Mouse (Mus musculus) hindbrain, embryonic 13.5 days (tissue): ENCODE measurements around the gene Otud7b. TPM values are rescaled to one million over a fixed set of nuclear protein-coding genes. Genes with fewer than 3 reads are reported as not detected.

Experiments
- ATAC-seq: fragments of 200-750 bp; cut with Nextera tagmentation; 2 replicates; pipeline ENCODE4 v1.8.0; 2017; ENCODE audit warnings: moderate TSS enrichment; ENCODE audit not compliant: low FRiP score
- H3K27ac ChIP-seq: fragments of 300-500 bp; sonication (generic); 2 replicates; pipeline ENCODE4 v1.5.1; 2015; ENCODE audit warnings: inconsistent platforms, mild to moderate bottlenecking, moderate library complexity
- H3K27me3 ChIP-seq: fragments of 300-500 bp; sonication (generic); 2 replicates; pipeline ENCODE4 v1.6.1; 2015; ENCODE audit warnings: mild to moderate bottlenecking, inconsistent platforms
- H3K36me3 ChIP-seq: fragments of 300-500 bp; sonication (generic); 2 replicates; pipeline ENCODE4 v1.6.1; 2015; ENCODE audit warnings: mild to moderate bottlenecking, inconsistent platforms
- H3K4me1 ChIP-seq: fragments of 300-500 bp; sonication (generic); replicated peaks from 2 replicates; pipeline ENCODE4 v1.6.1; 2015; ENCODE audit warnings: inconsistent platforms
- H3K4me2 ChIP-seq: fragments of 300-500 bp; sonication (generic); 2 replicates; pipeline ENCODE4 v1.6.1; 2015; ENCODE audit warnings: inconsistent platforms, mild to moderate bottlenecking, moderate library complexity
- H3K4me3 ChIP-seq: fragments of 300-500 bp; sonication (generic); 2 replicates; pipeline ENCODE4 v1.5.1; 2015; ENCODE audit warnings: mild to moderate bottlenecking, inconsistent platforms
- H3K9ac ChIP-seq: fragments of 300-500 bp; sonication (generic); 2 replicates; pipeline ENCODE4 v1.6.1; 2015; ENCODE audit warnings: mild to moderate bottlenecking, inconsistent platforms
- H3K9me3 ChIP-seq: fragments of 300-500 bp; sonication (generic); 2 replicates; pipeline ENCODE4 v1.6.1; 2016; ENCODE audit warnings: inconsistent platforms
- WGBS: fragments of 180-500 bp; shearing (Covaris S2); methylation state at CpG from one replicate; pipeline ENCODE4 v1.1.7; 2015; 5-methylcytosine and 5-hydroxymethylcytosine counted together
- polyA plus RNA-seq: library from polyadenylated mRNA; unstranded; fragments of >200 nt; fragmentation: Nextera tagmentation; extraction: Ambion mirVana; gene quantifications from 2 replicates; pipeline ENCODE4 v1.2.1, GENCODE M21; 2015

Otud7b gene
- polyA plus RNA-seq, 1 experiment from 2014 or later: 13.6 TPM

DNA sequence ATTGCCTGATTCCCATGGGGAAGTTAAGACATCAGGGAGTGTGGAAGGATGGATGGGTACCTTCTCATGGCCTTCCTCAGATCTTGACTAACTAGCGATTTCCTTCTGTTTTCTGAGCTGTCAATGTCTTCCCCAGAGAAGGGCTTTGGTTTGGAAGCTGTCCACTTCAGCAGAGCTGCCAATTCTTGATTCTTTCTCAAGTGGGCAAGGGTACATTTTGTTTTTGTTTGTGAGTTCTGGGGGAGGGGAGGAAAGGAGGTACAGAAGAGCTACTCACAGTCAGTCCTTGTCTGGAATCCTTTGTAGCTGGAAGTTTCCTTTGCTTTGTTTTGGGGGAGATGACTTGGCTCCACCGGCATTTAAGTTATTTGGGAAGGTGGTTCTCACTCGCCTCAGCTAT is 8.9 kb downstream of the Otud7b start:
- Histone ChIP-seq H3K9ac (no peak overlapping the region), H3K4me1 (peaks cover 3% of the 10 kb centered on the region; the same call in 1 of the 2 replicates), H3K4me3 (no peak overlapping the region), H3K9me3 (no peaks in the 10 kb centered on the region), H3K36me3 (no peaks in the 10 kb centered on the region), H3K27me3 (no peaks in the 10 kb centered on the region), H3K27ac (no peak overlapping the region), H3K4me2 (no peak overlapping the region)
- 60% methylated on average over 3 of the region's 3 CpGs for WGBS
- no peak for ATAC-seq

DNA sequence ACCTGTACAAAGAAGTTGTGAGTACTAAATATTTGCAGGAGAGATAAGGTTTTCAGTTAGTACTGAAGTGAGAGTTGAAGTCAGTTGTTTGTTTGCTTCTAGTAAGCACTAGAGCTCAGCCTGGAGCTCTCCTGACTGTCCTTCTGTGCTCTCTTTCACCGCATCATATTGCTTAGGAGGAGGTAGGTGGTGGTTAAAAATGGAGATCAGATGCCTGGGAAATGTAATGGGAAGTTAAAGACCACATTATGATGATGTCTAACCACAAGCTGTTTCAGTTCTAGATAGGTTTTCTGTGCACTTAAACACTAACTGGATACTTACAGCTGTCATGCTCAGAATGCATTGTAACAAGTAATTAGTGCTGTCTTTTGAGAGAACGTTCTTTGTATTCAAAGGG is 13.8 kb downstream of the Otud7b start:
- WGBS: 85% methylated on average over 2 of the region's 2 CpGs
- Histone ChIP-seq H3K36me3 (no peaks in the 10 kb centered on the region), H3K27me3 (no peaks in the 10 kb centered on the region), H3K4me1 (no peaks in the 10 kb centered on the region), H3K4me2 (no peak overlapping the region), H3K9me3 (no peaks in the 10 kb centered on the region), H3K9ac (no peak overlapping the region), H3K27ac (no peak overlapping the region), H3K4me3 (no peak overlapping the region)
- ATAC-seq: no peak

DNA sequence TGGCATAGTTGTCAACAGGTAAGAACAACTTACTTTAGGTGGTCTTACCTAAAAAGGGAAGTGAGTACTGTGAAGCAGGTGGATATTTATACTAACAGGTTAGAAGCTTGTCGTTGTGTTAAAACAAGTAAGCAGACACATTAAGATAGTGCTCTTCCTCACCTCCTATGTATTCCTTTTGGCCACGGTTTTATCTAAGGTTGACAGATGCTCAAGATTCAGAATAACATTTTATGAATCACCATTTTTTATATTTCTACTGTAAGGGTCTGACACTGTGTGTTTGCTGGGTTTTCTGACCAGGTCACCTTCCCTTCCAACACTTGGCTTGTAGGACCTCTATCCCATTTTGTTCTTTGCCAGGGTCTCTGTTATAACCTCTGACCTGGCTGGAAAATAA is 14.4 kb downstream of the Otud7b start:
- H3K4me2 ChIP-seq: no peak overlapping the region
- H3K9ac ChIP-seq: no peak overlapping the region
- no peak overlapping the region for H3K4me3 ChIP-seq
- 94% methylated on average over 2 of the region's 2 CpGs for WGBS
- H3K4me1 ChIP-seq: no peaks in the 10 kb centered on the region
- H3K9me3 ChIP-seq: no peaks in the 10 kb centered on the region
- no peaks in the 10 kb centered on the region for H3K27me3 ChIP-seq
- H3K27ac ChIP-seq: no peak overlapping the region
- no peaks in the 10 kb centered on the region for H3K36me3 ChIP-seq
- ATAC-seq: no peak

DNA sequence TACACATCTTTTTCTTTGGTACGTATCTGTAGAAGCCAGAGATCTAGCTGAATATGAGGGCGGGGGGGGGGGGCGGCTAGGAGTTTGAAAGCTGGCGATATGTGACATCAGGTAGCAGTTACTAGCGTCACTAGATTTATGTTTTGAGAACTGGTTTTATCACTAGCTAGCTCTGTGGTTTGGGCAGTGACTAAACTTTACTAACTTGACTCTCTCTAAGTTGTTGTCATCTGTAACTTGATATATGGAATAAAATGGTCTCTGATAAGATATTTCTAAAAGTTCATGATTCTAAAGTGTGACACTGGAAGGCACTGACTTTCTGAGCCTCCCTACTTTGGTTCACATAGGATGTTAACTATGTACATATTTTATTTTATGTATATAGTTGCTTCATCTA is 19.9 kb downstream of the Otud7b start:
- 93% methylated on average over 5 of the region's 5 CpGs for WGBS
- H3K4me3 ChIP-seq: no peak overlapping the region
- H3K4me1 ChIP-seq: no peaks in the 10 kb centered on the region
- H3K27me3 ChIP-seq: no peaks in the 10 kb centered on the region
- H3K36me3 ChIP-seq: no peaks in the 10 kb centered on the region
- H3K4me2 ChIP-seq: no peak overlapping the region
- no peak for ATAC-seq
- H3K9ac ChIP-seq: no peak overlapping the region
- no peaks in the 10 kb centered on the region for H3K9me3 ChIP-seq
- no peak overlapping the region for H3K27ac ChIP-seq

DNA sequence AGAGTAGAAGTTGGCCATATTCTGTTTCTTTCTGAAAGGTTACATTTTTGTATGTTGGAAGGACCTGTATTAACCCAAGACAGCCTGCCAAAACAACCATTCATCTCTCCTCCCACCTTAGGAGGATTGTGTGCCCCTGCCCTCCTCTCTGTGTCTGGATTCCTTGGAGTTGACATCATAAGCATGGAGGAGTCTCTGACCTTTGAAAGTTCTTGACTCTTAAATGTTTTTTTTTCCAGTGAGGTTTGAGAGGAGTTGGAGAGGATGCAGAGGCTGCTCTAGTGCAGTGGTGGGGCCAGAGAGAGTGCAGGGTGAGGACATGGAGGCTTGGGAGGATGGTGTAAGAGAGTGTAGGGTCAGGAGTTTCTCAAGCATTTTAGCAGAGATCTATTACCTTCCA is 23.8 kb downstream of the Otud7b start:
- Histone ChIP-seq H3K9me3 (no peaks in the 10 kb centered on the region), H3K9ac (no peak overlapping the region), H3K27me3 (no peaks in the 10 kb centered on the region), H3K4me1 (no peaks in the 10 kb centered on the region), H3K27ac (no peak overlapping the region), H3K4me3 (no peak overlapping the region), H3K4me2 (no peak overlapping the region), H3K36me3 (no peaks in the 10 kb centered on the region)
- no peak for ATAC-seq

DNA sequence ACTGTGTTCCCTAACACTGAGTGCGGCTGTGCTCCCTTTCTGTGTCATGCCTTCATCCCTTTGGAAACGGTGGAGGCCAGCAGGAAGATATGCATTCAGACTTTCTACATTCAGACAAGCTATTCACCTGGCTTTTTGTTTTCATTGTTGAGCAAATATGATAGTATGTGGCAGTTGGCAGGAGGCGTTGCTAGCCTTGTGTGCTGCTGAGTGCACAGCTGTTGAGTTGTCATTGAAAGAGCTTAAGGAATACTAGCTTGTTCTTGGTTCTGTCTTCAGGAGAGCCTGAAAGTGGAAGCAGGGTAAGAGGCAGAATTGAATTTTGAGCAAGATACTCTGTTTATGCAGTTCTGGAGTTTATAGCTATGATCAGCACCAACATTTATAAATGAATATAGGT is 28.2 kb downstream of the Otud7b start:
- no peaks in the 10 kb centered on the region for H3K27me3 ChIP-seq
- no peak overlapping the region for H3K4me3 ChIP-seq
- no peak overlapping the region for H3K9ac ChIP-seq
- no peak for ATAC-seq
- 84% methylated on average over 3 of the region's 3 CpGs for WGBS
- H3K9me3 ChIP-seq: no peaks in the 10 kb centered on the region
- H3K4me2 ChIP-seq: no peak overlapping the region
- H3K36me3 ChIP-seq: 0 out of 2 replicates have a peak, but pooled peaks cover 1% of the 10 kb centered on the region
- 0 out of 2 replicates have a peak, but pooled peaks cover 2% of the 10 kb centered on the region for H3K4me1 ChIP-seq
- no peak overlapping the region for H3K27ac ChIP-seq

DNA sequence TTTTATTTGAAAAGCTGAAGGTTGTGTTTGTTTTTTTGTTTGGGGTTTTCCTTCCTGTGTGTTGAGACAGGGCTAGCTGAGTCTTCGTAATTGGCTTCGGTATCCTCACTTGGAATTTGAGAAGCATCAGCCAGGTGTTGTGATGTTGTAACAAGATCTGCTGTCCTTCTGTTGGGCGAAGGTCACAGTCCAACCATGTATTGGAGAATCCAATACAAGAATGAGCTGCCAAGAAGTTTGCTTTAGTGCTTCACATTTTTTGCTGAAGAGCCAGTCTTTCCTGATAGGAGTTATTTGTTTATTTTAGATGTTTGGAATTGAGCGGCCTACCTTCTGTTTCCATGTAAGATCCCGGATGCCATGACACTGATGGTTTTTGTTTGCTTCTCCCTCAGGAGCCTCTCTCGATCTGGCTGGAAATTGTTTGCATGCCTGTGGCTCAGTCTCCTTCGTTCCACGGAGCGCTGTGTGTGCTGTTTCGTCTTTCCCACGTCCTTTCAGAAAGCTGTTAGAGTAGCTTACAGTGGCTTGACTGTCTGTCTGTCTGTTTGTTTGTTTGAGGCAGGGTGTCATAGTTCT is 29.1 kb downstream of the Otud7b start:
- Histone ChIP-seq H3K27ac (no peak overlapping the region), H3K36me3 (peaks cover 5% of the 10 kb centered on the region; the same call in 1 of the 2 replicates), H3K27me3 (no peaks in the 10 kb centered on the region), H3K9me3 (no peaks in the 10 kb centered on the region), H3K4me2 (no peak overlapping the region), H3K4me1 (0 out of 2 replicates have a peak, but pooled peaks cover 2% of the 10 kb centered on the region), H3K4me3 (no peak overlapping the region), H3K9ac (no peak overlapping the region)
- no peak for ATAC-seq
- WGBS: 73% methylated on average over 11 of the region's 11 CpGs

DNA sequence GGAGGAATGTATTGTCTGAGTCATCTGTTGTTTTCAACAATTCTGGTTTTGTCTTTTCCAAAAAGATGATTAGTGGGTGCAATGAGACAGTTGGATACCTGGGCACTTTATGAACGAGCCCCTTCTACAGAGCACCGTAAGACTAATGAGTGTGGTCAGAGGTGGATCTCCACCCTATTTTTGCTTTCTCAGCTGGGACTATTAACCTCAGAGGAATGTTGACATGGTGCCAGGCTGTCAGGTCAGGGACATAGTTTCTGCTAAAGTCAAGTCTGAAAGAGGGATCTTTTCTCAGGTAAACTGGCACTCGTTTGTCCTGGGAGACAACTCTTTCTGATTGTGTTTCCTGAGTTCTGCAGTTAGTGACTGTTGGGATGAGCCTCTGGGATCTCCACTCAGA is 30.7 kb downstream of the Otud7b start:
- 85% methylated on average over 3 of the region's 3 CpGs for WGBS

DNA sequence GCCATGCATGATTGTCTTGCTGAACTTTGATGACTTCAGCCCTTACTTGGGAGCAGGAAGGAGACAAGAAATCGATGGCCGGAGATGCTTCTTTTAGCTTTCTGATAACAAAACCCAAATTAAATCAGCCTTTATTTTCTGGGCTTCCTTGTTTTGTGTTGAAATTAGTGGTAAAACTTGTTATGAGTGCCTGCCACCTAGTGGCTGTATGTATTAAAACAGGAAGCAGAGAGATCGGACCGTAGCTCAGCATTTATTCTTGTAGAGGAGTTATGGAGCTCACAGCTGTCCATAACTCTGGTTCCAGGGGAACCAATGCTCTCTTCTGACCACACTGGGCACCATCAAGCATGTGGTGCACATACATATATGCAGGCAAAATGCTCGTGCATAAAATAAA is 43.6 kb downstream of the Otud7b start:
- H3K4me1 ChIP-seq: no peaks in the 10 kb centered on the region
- H3K9me3 ChIP-seq: no peaks in the 10 kb centered on the region
- no peak overlapping the region for H3K27ac ChIP-seq
- peaks cover 42% of the 10 kb centered on the region for H3K36me3 ChIP-seq
- H3K9ac ChIP-seq: no peak overlapping the region
- no peak for ATAC-seq
- 28% methylated on average over 5 of the region's 5 CpGs for WGBS
- no peak overlapping the region for H3K4me3 ChIP-seq
- H3K4me2 ChIP-seq: no peak overlapping the region
- H3K27me3 ChIP-seq: no peaks in the 10 kb centered on the region

More for the DNA sequence above, 30.7 kb downstream of the Otud7b start:
- no peak overlapping the region for H3K9ac ChIP-seq
- no peak overlapping the region for H3K27ac ChIP-seq
- no peak overlapping the region for H3K4me3 ChIP-seq
- H3K4me2 ChIP-seq: no peak overlapping the region
- no peaks in the 10 kb centered on the region for H3K9me3 ChIP-seq
- no peaks in the 10 kb centered on the region for H3K27me3 ChIP-seq
- peaks cover 5% of the 10 kb centered on the region; the same call in 1 of the 2 replicates for H3K36me3 ChIP-seq
- 0 out of 2 replicates have a peak, but pooled peaks cover 2% of the 10 kb centered on the region for H3K4me1 ChIP-seq
- ATAC-seq: no peak

DNA sequence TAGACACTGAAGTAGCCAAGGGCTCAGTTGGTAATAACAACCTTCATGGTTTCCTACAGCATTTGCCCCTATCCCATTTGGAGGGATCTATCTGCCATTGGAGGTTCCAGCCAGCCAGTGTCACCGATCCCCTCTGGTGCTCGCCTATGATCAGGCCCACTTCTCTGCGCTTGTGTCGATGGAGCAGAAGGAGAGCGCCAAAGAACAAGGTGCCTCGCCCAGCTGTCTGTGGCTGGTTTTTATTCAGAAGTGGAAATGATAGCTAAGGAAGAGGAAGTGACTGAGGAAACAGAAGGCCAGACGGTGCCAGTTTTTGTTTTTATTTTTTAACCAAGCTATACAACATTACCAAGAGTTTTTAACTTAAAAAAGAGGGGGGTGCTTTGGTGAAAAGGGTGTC is 47.5 kb downstream of the Otud7b start:
- ATAC-seq: no peak
- no peak overlapping the region for H3K9ac ChIP-seq
- 90% methylated on average over 7 of the region's 7 CpGs for WGBS
- no peaks in the 10 kb centered on the region for H3K9me3 ChIP-seq
- no peak overlapping the region for H3K4me2 ChIP-seq
- H3K4me1 ChIP-seq: no peaks in the 10 kb centered on the region
- H3K27me3 ChIP-seq: no peaks in the 10 kb centered on the region
- H3K4me3 ChIP-seq: no peak overlapping the region
- peaks cover 56% of the 10 kb centered on the region for H3K36me3 ChIP-seq
- no peak overlapping the region for H3K27ac ChIP-seq

DNA sequence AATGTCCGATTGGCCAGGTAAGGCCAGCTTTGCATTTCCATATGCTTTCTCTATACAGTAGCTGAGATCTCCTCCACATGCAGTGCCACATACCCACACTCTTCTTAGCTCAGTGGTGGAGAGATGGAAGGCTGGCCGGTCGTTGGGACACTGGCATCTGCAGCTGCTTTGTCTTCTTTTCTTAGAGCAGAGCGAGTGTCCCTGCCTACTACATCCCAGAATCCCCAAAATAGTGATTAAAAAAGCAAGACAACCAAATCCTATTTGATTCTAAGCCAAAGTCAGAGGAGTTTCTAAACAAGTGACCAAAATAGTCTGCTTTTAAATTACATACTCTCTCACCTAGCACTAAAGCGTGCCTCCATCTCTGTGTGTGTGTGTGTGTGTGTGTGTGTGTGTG is 48.3 kb downstream of the Otud7b start:
- H3K36me3 ChIP-seq: peaks cover 56% of the 10 kb centered on the region
- WGBS: 96% methylated on average over 5 of the region's 5 CpGs

DNA sequence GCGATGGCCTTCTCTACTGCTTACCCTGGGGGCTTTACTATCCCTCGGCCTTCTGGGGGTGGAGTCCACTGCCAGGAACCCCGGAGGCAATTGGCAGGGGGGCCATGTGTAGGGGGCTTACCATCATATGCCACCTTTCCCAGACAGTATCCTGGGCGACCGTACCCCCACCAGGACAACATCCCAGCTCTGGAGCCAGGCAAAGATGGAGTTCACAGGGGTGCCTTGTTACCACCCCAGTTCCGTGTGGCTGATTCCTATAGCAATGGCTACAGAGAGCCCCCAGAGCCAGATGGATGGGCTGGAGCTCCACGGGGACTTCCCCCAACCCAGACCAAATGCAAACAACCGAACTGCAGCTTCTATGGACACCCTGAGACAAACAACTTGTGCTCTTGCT is 51.2 kb downstream of the Otud7b start:
- no peak overlapping the region for H3K4me2 ChIP-seq
- H3K4me1 ChIP-seq: peaks cover 8% of the 10 kb centered on the region
- no peak overlapping the region for H3K4me3 ChIP-seq
- H3K27me3 ChIP-seq: peaks cover 3% of the 10 kb centered on the region; the same call in 1 of the 2 replicates
- no peaks in the 10 kb centered on the region for H3K9me3 ChIP-seq
- H3K36me3 ChIP-seq: peaks cover 56% of the 10 kb centered on the region
- ATAC-seq: no peak
- H3K9ac ChIP-seq: no peak overlapping the region
- H3K27ac ChIP-seq: no peak overlapping the region
- 86% methylated on average over 8 of the region's 8 CpGs for WGBS

More for the DNA sequence above, 48.3 kb downstream of the Otud7b start:
- H3K9me3 ChIP-seq: no peaks in the 10 kb centered on the region
- H3K4me2 ChIP-seq: no peak overlapping the region
- H3K4me1 ChIP-seq: no peaks in the 10 kb centered on the region
- ATAC-seq: no peak
- no peak overlapping the region for H3K27ac ChIP-seq
- no peak overlapping the region for H3K4me3 ChIP-seq
- H3K9ac ChIP-seq: no peak overlapping the region
- H3K27me3 ChIP-seq: no peaks in the 10 kb centered on the region

DNA sequence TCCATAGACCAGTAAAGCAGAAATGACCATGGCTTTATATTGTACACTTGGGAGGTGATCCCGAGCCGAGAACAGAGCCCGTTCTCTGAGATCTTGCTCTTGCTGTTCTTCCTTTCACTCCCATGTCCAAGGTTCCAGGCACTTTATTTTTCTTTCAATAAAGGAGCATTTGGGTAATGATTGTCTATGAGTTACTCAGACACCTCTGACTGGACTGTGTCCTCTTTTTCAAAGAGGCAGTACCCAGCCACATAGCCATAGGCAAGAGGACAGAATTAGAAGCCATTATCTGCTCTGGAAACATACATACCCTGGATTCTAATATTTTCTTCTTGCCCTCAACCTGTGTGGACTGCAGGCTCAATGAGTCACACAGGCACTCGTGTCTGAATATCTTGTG is 55.5 kb downstream of the Otud7b start:
- Histone ChIP-seq H3K4me1 (peaks cover 29% of the 10 kb centered on the region), H3K27ac (no peak overlapping the region), H3K9me3 (no peaks in the 10 kb centered on the region), H3K27me3 (peaks cover 5% of the 10 kb centered on the region; the same call in 1 of the 2 replicates), H3K4me3 (no peak overlapping the region), H3K4me2 (peak overlapping the region; percentile 88; the same call in 1 of the 2 replicates), H3K36me3 (peaks cover 14% of the 10 kb centered on the region), H3K9ac (peak overlapping the region; percentile 73; the same call in 1 of the 2 replicates)
- WGBS: 91% methylated on average over 4 of the region's 4 CpGs
- no peak for ATAC-seq
